Mouse (Mus musculus) embryonic facial prominence, embryonic 15.5 days (tissue): ENCODE results near the gene Scrn3. TPM values are rescaled to one million over a fixed set of nuclear protein-coding genes. Genes with fewer than 3 reads are reported as not detected.

Experiments used
- ATAC-seq: fragments of 200-750 bp; cut with Nextera tagmentation; 2 replicates; pipeline ENCODE4 v1.8.0; 2017; ENCODE audit warnings: low read depth, moderate TSS enrichment; ENCODE audit not compliant: insufficient number of reproducible peaks, low FRiP score, low TSS enrichment
- H3K27ac ChIP-seq: fragments of 300-500 bp; sonication (generic); replicated peaks from 2 replicates; pipeline ENCODE4 v1.5.1; 2015; ENCODE audit warnings: mild to moderate bottlenecking, inconsistent platforms
- H3K27me3 ChIP-seq: fragments of 300-500 bp; sonication (generic); 2 replicates; pipeline ENCODE4 v1.6.1; 2015; ENCODE audit warnings: inconsistent platforms
- H3K36me3 ChIP-seq: fragments of 300-500 bp; sonication (generic); 2 replicates; pipeline ENCODE4 v1.6.1; 2015; ENCODE audit warnings: mild to moderate bottlenecking, inconsistent platforms
- H3K4me1 ChIP-seq: fragments of 300-500 bp; sonication (generic); 2 replicates; pipeline ENCODE4 v1.6.1; 2015; ENCODE audit warnings: inconsistent platforms
- H3K4me2 ChIP-seq: fragments of 300-500 bp; sonication (generic); replicated peaks from 2 replicates; pipeline ENCODE4 v1.6.1; 2015; ENCODE audit warnings: mild to moderate bottlenecking, inconsistent platforms
- H3K4me3 ChIP-seq: fragments of 300-500 bp; sonication (generic); replicated peaks from 2 replicates; pipeline ENCODE4 v1.5.1; 2015; ENCODE audit warnings: mild to moderate bottlenecking, inconsistent platforms
- H3K9ac ChIP-seq: fragments of 300-500 bp; sonication (generic); 2 replicates; pipeline ENCODE4 v1.6.1; 2015; ENCODE audit warnings: inconsistent platforms
- H3K9me3 ChIP-seq: fragments of 300-500 bp; sonication (generic); replicated peaks from 2 replicates; pipeline ENCODE4 v1.6.1; 2016; ENCODE audit warnings: inconsistent platforms
- WGBS: fragments of 180-500 bp; shearing (Covaris S2); methylation state at CpG from one replicate; pipeline ENCODE4 v1.1.7; 2015; 5-methylcytosine and 5-hydroxymethylcytosine counted together
- polyA plus RNA-seq: library from polyadenylated mRNA; unstranded; fragments of >200 nt; fragmentation: Nextera tagmentation; extraction: Ambion mirVana; gene quantifications from 2 replicates; pipeline ENCODE4 v1.2.1, GENCODE M21; 2015

Gene Scrn3
- polyA plus RNA-seq, 1 experiment from 2014 or later: 14.7 TPM

DNA sequence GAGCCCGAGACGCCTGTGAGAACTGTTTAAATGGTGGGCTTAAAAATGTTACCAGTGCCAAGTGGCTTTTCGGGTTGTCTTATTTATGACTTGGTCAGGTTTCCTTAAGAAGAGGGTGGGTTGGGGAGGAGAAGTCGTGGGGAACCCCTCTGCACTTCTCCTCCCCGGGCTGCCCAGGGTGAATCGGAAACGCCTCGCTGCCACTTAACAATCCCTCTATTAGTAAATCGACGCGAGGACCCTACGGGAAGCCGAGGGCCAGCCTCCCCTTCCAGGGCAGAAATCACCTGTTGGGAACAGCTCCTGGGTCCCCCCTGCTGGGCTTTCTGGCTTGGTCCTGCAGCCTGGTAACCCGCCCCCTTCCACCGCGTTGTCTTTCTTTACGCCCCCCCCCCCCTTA is 42.7 kb upstream of the Scrn3 start:
- H3K4me3 ChIP-seq: no peak overlapping the region
- no peaks in the 10 kb centered on the region for H3K9me3 ChIP-seq
- H3K9ac ChIP-seq: no peak overlapping the region
- ATAC-seq: no peak
- no peaks in the 10 kb centered on the region for H3K36me3 ChIP-seq
- peaks cover 74% of the 10 kb centered on the region for H3K27me3 ChIP-seq
- peaks cover 49% of the 10 kb centered on the region for H3K4me1 ChIP-seq
- 4% methylated on average over 17 of the region's 17 CpGs for WGBS
- peak overlapping the region; percentile 24; the same call in 1 of the 2 replicates for H3K4me2 ChIP-seq
- no peak overlapping the region for H3K27ac ChIP-seq

DNA sequence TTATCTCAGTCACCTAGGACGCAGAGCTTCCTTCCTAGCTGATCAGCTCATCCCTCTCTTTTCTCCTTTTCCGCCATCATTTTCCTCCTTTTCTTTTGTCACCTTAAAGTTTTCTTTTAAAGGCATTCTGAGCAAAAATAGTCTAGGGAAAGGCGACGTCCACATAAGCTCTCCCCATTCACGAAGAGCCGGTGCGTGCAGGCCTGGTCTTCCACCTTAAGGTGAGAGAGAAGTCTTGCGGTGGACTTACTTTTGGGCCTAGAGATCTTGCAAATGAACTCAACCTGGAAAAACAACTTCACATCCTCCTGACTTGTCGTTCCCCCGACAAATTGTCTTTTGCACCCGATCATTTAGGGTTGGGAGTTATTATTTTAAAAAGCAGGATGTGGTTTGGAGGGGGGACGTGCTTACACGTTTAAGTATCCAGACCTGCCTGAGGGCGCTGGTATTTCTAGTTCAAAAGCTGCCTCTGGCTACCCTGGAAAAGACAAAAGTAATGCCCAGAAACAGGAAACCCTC is 42.3 kb upstream of the Scrn3 start:
- peaks cover 71% of the 10 kb centered on the region for H3K27me3 ChIP-seq
- ATAC-seq: no peak
- peak overlapping the region; percentile 45; the same call in 1 of the 2 replicates for H3K4me3 ChIP-seq
- H3K9ac ChIP-seq: no peak overlapping the region
- 9% methylated on average over 14 of the region's 14 CpGs for WGBS
- peak overlapping the region; percentile 56 for H3K4me2 ChIP-seq
- H3K27ac ChIP-seq: 0 out of 2 replicates have a peak overlapping the region, but pooled peaks have one; percentile 28
- no peaks in the 10 kb centered on the region for H3K9me3 ChIP-seq
- H3K4me1 ChIP-seq: peaks cover 48% of the 10 kb centered on the region
- no peaks in the 10 kb centered on the region for H3K36me3 ChIP-seq

DNA sequence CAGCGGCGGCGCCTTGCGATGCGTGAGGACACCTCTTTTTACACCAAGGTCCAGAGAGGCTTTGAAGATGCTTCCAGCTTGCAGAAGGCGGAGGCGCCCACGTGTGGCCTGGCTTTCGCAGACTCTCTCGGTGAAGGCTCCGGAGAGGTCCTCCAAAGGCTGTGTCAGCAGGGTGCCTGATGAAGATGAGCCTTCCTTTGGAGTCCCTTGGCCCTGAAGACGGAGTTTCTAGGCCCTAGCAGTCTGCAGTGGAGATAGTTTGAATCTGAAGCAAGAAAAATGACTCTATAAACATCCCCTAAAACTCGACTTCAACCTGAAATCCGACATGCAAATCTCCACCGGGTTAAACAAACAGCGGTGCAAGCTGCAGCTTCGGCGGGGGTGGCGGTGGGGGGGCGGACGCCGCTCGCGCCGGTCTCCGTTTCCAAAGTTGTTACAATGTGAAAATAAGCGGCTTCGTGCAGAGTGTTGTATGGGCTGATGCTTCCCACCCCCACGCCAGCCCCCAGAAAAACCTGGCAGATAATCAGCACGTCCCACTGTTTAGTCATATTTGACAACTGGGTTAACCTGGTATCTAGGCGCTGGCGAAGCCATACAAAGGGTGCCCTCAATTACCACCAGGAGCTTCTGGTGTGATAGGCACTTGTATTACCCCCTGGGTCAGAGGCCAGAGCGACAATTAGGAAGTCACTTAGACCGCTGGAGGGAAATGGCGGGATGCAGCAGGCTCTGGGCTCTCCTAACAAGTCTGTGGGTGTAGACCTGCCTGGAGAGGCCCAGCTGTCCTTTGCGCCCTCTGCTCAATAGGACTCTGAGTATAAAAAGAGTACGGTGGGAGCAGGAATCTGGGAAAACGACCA is 41.6 kb upstream of the Scrn3 start:
- Histone ChIP-seq H3K27ac (peak overlapping the region; percentile 28; the same call in 1 of the 2 replicates), H3K9me3 (no peaks in the 10 kb centered on the region), H3K9ac (no peak overlapping the region), H3K4me2 (peak overlapping the region; percentile 56), H3K27me3 (peaks cover 64% of the 10 kb centered on the region), H3K36me3 (no peaks in the 10 kb centered on the region), H3K4me1 (peaks cover 48% of the 10 kb centered on the region), H3K4me3 (peak overlapping the region; percentile 45)
- ATAC-seq: no peak
- WGBS: 3% methylated on average over 38 of the region's 38 CpGs

DNA sequence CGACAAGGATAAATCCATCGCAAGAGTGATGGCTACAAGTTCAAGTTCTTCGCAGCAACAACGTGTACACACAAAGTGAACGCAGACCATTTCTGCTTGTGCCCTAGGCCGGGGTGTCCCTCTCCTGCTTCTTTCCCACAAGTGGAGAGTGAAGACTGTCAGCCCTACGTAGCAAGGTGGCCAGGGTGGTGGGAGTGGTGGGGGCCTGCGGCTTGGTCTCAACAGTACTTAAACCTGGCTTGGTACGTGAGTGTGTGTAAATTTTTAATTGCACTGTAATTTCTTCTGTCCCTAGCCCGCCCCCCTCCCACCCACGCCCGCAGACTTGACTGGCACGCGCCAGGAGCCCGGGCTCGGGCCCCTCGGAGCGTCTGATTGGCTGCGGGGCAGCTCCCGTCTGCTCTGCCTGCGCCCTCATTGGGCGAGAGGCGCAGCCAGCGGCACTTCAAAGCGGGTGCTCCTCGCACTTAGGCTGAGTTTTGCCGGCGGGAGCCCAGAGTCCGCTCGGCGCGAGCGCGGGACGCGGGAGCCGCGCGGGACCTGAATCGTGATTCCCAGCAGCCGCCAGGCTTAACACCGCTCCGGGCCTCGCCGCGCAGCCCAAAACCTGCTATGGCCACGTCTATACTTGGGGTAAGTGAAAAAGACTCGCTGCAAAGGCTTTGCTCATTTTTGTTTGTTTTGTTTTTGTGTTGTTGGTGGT is 40.8 kb upstream of the Scrn3 start, which contains the start of gene Sp9:
Sp9 (plus strand) TSS at position 467 of the 703 bp plus-strand sequence.
- peak within 1 kb of the TSS; percentile 28; the same call in 1 of the 2 replicates for H3K27ac ChIP-seq
- WGBS: under 1% methylated on average over 48 of the region's 48 CpGs
- H3K9ac ChIP-seq: no peak within 1 kb of the TSS

DNA sequence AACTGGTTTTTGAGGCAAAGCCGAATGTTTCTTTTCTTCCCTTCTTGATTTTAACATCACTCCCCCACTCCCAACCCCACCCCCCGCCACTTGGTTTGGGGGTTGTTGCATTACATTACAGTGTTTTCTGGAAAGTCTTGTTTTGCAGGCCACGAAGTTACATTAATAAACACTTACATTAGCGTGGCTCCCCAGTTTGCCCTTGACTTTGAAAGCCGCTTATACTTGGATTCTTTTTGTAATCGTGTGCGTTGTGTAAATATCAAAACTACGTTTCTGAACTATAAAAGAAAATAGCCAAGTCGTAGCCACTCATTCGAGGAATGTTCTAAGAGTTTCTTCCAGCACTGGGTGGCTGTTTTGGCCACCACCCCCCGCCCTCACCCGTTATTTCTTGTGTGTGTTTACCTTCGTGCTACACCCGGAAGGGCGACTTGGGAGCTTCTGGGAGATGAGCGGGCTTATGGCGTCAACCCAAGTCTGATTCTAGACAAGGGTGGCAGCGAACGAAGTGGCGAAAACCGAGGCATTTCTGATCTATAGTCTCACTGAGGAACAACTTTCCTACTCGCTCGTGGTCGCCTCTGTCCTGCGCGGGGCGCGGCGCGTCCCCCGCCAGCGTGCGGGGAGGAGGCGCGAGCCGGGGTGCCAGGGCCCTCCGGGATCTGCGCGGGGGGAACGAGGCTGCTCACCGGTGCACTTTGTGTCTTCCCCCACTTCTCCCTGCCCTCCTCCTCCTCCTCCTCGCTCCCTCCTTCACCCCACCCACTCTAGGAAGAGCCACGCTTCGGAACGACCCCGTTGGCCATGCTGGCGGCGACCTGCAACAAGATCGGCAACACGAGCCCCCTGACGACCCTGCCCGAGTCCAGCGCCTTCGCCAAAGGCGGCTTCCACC is 39.8 kb upstream of the Scrn3 start:
- H3K4me1 ChIP-seq: peaks cover 54% of the 10 kb centered on the region
- H3K4me2 ChIP-seq: peak overlapping the region; percentile 56
- no peak for ATAC-seq
- WGBS: under 1% methylated on average over 55 of the region's 55 CpGs
- H3K9ac ChIP-seq: 0 out of 2 replicates have a peak overlapping the region, but pooled peaks have one; percentile 10
- H3K27ac ChIP-seq: 0 out of 2 replicates have a peak overlapping the region, but pooled peaks have one; percentile 12
- H3K36me3 ChIP-seq: no peaks in the 10 kb centered on the region
- peak overlapping the region; percentile 45 for H3K4me3 ChIP-seq
- no peaks in the 10 kb centered on the region for H3K9me3 ChIP-seq
- H3K27me3 ChIP-seq: peaks cover 63% of the 10 kb centered on the region

More for the DNA sequence above, 40.8 kb upstream of the Scrn3 start, which contains the start of gene Sp9:
- Histone ChIP-seq H3K27me3 (peaks cover 65% of the 10 kb centered on the region), H3K4me3 (peak within 1 kb of the TSS; percentile 45), H3K9me3 (no peaks in the 10 kb centered on the region), H3K4me2 (peak within 1 kb of the TSS; percentile 56), H3K36me3 (no peaks in the 10 kb centered on the region), H3K4me1 (peaks cover 48% of the 10 kb centered on the region)
- peak; percentile 83 for ATAC-seq

DNA sequence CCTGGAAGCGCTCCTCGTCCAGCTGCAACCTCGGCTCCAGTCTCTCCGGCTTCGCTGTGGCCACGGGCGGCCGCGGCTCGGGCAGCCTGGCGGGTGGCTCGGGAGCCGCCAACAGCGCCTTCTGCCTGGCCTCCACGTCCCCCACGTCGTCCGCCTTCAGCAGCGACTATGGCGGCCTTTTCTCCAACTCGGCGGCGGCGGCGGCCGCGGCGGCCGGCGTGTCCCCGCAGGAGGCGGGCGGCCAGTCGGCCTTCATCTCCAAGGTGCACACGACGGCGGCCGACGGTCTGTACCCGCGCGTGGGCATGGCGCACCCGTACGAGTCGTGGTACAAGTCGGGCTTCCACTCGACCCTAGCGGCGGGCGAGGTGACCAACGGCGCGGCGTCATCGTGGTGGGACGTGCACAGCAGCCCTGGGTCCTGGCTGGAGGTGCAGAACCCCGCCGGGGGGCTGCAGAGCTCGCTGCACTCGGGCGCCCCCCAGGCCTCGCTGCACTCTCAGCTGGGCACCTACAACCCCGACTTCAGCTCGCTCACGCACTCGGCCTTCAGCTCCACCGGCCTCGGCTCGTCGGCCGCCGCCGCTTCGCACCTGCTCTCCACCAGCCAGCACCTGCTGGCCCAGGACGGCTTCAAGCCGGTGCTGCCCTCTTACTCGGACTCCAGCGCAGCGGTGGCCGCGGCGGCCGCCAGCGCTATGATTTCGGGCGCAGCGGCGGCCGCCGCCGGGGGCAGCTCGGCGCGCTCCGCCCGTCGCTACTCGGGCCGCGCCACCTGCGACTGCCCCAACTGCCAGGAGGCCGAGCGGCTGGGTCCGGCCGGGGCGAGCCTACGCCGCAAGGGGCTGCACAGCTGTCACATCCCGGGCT is 38.9 kb upstream of the Scrn3 start:
- H3K9me3 ChIP-seq: no peaks in the 10 kb centered on the region
- H3K36me3 ChIP-seq: no peaks in the 10 kb centered on the region
- ATAC-seq: no peak
- peak overlapping the region; percentile 45 for H3K4me3 ChIP-seq
- peaks cover 57% of the 10 kb centered on the region for H3K4me1 ChIP-seq
- peak overlapping the region; percentile 56 for H3K4me2 ChIP-seq
- peaks cover 60% of the 10 kb centered on the region for H3K27me3 ChIP-seq
- 0 out of 2 replicates have a peak overlapping the region, but pooled peaks have one; percentile 3 for H3K27ac ChIP-seq
- 0 out of 2 replicates have a peak overlapping the region, but pooled peaks have one; percentile 10 for H3K9ac ChIP-seq
- WGBS: under 1% methylated on average over 105 of the region's 110 CpGs

DNA sequence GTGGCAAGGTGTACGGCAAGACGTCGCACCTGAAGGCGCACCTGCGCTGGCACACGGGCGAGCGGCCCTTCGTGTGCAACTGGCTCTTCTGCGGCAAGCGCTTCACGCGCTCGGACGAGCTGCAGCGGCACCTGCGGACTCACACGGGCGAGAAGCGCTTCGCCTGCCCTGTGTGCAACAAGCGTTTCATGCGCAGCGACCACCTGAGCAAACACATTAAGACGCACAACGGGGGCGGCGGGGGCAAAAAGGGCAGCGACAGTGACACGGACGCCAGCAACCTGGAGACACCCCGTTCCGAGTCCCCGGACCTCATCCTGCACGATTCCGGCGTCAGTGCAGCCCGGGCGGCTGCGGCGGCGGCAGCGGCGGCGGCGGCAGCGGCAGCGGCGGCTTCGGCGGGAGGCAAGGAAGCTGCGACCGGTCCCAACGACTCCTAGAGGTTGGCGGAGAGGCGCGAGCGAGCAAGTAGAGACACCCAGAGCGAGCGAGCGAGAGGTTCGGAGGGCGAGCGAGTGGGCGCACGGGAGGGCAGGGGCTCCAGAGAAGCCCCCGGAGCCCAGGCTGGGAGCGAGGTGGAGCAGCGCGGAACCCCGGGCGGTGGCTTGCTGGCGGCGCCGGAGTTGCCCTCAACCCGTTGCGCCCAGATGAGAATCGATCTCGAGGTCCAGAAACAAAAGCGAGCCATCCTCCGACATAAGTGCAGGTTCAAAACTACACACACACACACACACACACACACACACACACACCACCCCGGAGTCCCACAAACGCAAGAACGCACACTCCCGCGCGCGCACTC is 38.1 kb upstream of the Scrn3 start:
- under 1% methylated on average over 83 of the region's 88 CpGs for WGBS
- H3K4me3 ChIP-seq: peak overlapping the region; percentile 45
- ATAC-seq: no peak
- no peak overlapping the region for H3K27ac ChIP-seq
- peaks cover 66% of the 10 kb centered on the region for H3K4me1 ChIP-seq
- H3K9me3 ChIP-seq: no peaks in the 10 kb centered on the region
- peak overlapping the region; percentile 56 for H3K4me2 ChIP-seq
- H3K27me3 ChIP-seq: peaks cover 65% of the 10 kb centered on the region
- H3K36me3 ChIP-seq: no peaks in the 10 kb centered on the region
- peak overlapping the region; percentile 44 for H3K9ac ChIP-seq

DNA sequence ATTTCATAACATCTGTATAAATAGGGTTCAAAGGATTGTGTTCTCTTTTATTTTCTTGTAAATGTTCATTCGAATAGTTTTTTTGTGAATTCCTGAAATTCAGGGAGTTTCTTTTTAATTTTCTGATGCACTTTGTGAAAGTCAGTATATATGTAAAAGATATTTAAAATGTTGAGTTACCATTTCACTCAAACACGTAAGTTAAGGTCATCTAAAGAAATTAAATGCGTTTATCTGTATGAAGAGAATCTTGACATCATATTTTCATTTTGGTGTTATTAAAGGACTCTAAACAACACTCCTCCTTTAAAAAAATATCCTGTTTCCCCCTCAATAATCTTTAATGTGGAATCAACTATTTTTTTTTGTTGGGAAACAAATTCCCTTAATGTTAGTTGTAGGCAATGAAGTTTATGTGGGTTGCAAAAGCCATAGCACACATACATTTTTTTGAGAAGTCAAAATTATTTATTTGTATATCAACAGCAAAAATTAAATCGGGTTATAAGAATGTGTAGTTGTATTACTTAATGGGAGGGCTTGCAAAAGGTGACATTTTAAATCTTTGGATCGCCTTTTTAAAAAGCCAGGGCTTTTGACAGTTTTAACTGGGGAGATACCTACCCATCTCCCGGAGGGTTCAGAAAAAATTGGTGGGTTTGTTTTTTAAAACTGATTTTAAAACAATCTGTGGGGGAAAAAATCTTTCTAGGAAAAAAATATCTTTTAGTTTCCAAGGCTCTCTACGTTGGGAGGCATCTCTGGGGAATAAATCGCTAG is 37.0 kb upstream of the Scrn3 start:
- Histone ChIP-seq H3K27ac (no peak overlapping the region), H3K4me3 (0 out of 2 replicates have a peak overlapping the region, but pooled peaks have one; percentile 5), H3K9me3 (no peaks in the 10 kb centered on the region), H3K36me3 (no peaks in the 10 kb centered on the region), H3K9ac (no peak overlapping the region), H3K27me3 (peaks cover 62% of the 10 kb centered on the region), H3K4me1 (peaks cover 66% of the 10 kb centered on the region), H3K4me2 (peak overlapping the region; percentile 6; the same call in 1 of the 2 replicates)
- ATAC-seq: no peak
- WGBS: 18% methylated on average over 8 of the region's 8 CpGs
